Mouse (Mus musculus): Measurements from ENCODE around the gene Mcm10. TPM values are rescaled to one million over a fixed set of nuclear protein-coding genes. Genes with fewer than 3 reads are reported as not detected.

Mcm10 gene
- polyA plus RNA-seq, 1 experiment from 2014 or later: 12.1 TPM

DNA sequence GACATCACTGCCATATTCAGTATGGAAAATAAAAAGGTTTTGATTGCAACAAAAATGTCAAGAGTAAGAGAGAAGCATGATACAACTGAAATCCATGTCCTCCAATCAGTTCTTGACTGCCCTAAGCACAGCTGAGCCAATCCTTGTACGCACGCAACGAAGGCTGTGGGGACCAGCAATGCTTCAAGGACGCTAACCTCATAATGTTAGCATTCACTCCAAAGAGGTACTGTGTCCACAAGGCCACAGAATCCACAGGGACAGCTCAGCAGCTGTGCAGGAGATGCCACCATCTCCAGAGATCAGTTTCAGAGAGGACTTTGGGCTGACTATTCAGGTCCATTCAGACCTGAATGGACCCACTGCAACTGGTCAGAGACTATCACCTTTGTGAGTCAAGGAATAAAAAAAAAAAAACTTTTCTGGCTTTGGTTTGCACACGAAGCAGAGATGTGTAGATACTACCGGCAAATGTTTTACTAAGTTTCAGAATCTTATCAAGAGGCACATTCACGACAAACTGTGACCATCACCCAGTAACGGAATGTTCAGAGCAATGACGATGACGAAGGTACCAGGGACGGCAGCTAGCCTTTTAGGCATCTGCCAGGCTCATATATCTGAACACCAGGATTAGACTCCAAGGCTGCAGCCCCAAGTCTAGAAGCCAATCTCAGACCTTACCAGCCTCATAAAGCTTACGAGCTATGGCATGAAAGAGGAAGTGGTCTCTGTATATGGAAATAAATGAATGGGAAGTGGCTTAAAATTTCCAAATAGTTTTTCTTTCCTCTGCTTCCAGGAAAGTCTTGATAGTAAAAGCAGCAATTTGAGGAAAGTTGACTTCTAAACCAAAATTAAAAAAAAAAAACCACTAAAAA, 27.9 kb upstream of the Mcm10 start:
- no peak for ATAC-seq (replicated peaks; ENCODE audit: insufficient number of reproducible peaks, insufficient read depth, low FRiP score, low read depth)
- H3K4me3 ChIP-seq: no peak overlapping the region
- H3K4me2 ChIP-seq: no peak overlapping the region
- H3K4me1 ChIP-seq (replicated peaks): 0 out of 2 replicates have a peak, but pooled peaks cover 8% of the 10 kb centered on the region
- no peaks in the 10 kb centered on the region for H3K9me3 ChIP-seq (replicated peaks)
- H3K27me3 ChIP-seq: no peaks in the 10 kb centered on the region
- no peak overlapping the region for H3K9ac ChIP-seq
- no peaks in the 10 kb centered on the region for H3K36me3 ChIP-seq
- H3K27ac ChIP-seq: no peak overlapping the region
- WGBS: 83% methylated on average over 12 of the region's 12 CpGs

DNA sequence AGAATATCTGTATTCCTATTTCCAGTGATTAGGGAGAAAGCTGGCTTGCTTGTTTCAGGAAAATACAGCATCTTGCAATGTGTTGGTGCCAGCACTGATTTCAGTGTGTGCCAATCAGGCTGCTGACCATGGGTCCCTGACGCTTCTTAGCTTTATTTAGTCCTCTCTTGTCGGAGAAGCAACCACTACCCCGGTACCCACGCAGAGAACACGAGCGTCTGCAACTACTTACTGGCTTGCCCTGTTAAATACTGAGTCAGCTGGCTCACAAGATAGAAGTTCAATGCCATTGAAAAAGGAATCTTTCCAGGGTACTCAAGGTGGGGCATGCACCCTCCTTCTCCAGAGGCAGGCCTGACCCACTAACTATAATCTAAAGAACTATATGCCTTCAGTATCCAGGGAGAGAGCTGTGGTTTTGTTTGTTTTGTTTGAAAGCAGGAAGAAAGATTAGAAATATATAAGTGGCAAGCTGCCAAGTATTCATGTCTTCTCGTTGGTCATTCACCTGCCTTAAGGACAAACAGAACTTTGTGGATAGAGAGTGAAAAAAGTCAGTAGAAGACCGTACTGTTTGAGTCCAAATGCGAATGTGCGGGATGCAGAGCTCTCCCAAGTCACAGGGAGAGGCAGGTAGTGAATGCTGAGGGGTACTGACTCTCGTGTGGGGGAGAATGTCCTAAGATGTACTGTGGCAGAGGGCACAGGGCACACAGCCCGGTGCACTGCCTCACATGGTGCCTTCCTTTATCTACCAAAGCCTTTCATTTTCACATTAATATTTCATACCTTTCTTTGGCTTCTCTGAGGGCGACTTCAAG, 27.0 kb upstream of the Mcm10 start:
- WGBS: 78% methylated on average over 13 of the region's 13 CpGs
- H3K27ac ChIP-seq: no peak overlapping the region
- ATAC-seq (replicated peaks; ENCODE audit: insufficient number of reproducible peaks, insufficient read depth, low FRiP score, low read depth): no peak

DNA sequence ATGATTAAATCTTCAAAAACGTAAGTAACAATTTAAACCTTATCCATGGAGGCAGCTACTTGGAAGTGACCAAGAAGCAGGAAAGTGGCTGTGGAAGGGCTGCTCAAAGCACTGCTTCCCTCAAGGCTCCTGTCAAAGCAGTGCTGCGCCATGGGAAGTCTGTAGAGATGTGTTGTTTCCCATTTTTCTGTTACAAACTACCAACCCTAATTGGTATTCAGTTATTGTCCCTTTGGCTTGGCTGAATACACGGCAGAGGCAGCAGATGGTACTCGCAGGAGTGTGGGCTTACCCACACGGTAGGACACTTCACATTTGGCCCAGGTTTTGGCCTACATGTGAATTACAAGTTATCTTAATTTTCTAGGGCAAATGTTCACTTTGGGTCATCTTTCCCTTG, 25.7 kb upstream of the Mcm10 start:
- Histone ChIP-seq H3K4me3 (no peak overlapping the region), H3K4me2 (no peak overlapping the region), H3K27ac (no peak overlapping the region), H3K36me3 (no peaks in the 10 kb centered on the region), H3K27me3 (no peaks in the 10 kb centered on the region), H3K9ac (no peak overlapping the region), H3K4me1 (replicated peaks) (peaks cover 8% of the 10 kb centered on the region; the same call in 1 of the 2 replicates), H3K9me3 (replicated peaks) (no peaks in the 10 kb centered on the region)
- ATAC-seq (replicated peaks; ENCODE audit: insufficient number of reproducible peaks, insufficient read depth, low FRiP score, low read depth): no peak
- WGBS: 87% methylated on average over 5 of the region's 5 CpGs

More for the DNA sequence above, 27.0 kb upstream of the Mcm10 start:
- H3K9ac ChIP-seq: no peak overlapping the region
- no peak overlapping the region for H3K4me3 ChIP-seq
- H3K4me1 ChIP-seq (replicated peaks): 0 out of 2 replicates have a peak, but pooled peaks cover 5% of the 10 kb centered on the region
- H3K27me3 ChIP-seq: no peaks in the 10 kb centered on the region
- no peak overlapping the region for H3K4me2 ChIP-seq
- no peaks in the 10 kb centered on the region for H3K36me3 ChIP-seq
- no peaks in the 10 kb centered on the region for H3K9me3 ChIP-seq (replicated peaks)

DNA sequence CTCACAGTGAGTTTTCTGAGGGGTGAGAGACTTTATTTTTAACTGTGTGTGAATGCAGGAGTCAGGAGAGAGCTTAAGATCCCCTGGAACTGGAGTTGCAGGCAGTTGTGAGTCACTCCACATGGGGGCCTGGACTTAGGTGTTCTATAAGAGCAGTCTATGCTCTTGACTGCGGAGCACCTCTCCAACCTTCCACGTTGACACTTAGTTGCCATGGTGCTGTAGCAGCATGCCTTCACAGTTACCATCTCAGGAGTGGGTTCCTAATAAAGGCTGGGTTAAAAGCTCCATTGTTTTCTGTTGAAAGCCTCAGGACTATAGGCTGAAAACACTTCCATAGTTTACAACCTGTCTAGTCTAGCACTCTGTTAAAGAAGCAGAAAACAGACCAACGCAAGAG, 24.8 kb upstream of the Mcm10 start:
- no peaks in the 10 kb centered on the region for H3K36me3 ChIP-seq
- ATAC-seq (replicated peaks; ENCODE audit: insufficient number of reproducible peaks, insufficient read depth, low FRiP score, low read depth): no peak
- no peaks in the 10 kb centered on the region for H3K27me3 ChIP-seq
- H3K9me3 ChIP-seq (replicated peaks): no peaks in the 10 kb centered on the region
- H3K9ac ChIP-seq: no peak overlapping the region
- no peak overlapping the region for H3K4me3 ChIP-seq
- no peak overlapping the region for H3K4me2 ChIP-seq
- H3K4me1 ChIP-seq (replicated peaks): peaks cover 5% of the 10 kb centered on the region; the same call in 1 of the 2 replicates
- WGBS: 63% methylated on average over 3 of the region's 3 CpGs
- no peak overlapping the region for H3K27ac ChIP-seq

DNA sequence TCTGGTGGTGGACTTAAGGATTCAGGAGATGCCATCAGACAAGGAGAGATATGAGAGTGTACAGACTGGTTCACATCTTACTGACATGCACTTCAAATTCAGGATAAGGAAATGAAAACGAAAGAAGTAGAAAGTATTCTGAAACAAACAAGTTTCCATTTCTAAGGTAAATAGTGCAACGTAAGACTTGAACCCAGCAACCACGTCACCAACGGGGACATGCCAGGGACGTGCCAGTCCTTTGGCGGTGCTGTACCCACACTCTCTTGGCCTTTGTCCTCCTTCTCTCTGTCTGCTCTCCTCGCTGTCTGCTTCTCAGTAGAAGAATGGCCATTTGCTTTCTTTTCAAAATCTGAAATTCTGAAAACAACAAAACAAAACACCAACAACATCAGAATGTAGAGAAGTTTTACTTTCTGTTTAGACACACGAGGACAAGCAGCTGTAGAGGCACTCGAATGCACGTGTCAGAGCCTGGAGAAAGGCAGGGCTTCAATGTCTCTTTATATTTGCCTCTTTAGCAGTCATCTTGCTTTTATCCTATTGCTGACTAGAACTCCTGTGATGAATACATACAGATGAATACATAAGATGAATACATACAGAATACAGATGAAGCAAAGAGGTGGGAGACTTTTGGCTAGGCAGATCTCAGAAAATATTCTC, 24.0 kb upstream of the Mcm10 start:
- Histone ChIP-seq H3K9me3 (replicated peaks) (no peaks in the 10 kb centered on the region), H3K4me1 (replicated peaks) (peaks cover 5% of the 10 kb centered on the region; the same call in 1 of the 2 replicates), H3K27me3 (no peaks in the 10 kb centered on the region), H3K9ac (no peak overlapping the region), H3K36me3 (no peaks in the 10 kb centered on the region), H3K4me2 (no peak overlapping the region), H3K27ac (no peak overlapping the region), H3K4me3 (no peak overlapping the region)
- ATAC-seq (replicated peaks; ENCODE audit: insufficient number of reproducible peaks, insufficient read depth, low FRiP score, low read depth): no peak
- 83% methylated on average over 10 of the region's 10 CpGs for whole genome bisulfite sequencing

DNA sequence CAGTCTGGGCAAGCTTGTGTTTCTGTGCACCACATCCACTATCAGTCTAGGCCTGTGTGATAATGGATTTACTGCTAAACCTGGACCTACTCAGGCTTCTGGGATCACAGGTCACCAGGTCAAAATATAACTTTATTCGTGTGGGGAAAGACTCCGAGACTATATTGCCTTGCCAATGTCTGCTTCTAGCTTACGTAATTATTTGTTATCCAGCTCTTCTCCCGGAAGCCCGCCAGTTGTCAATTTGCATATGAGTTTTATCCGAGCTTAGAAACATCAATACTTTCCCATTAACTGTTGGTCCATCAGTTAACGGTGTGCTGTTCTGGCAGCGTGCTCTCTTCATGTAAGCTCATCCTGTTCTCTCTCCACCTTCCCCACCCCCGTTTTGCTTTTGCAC, 22.6 kb upstream of the Mcm10 start:
- H3K36me3 ChIP-seq: no peaks in the 10 kb centered on the region
- H3K27ac ChIP-seq: no peak overlapping the region
- 86% methylated on average over 9 of the region's 9 CpGs for WGBS
- no peaks in the 10 kb centered on the region for H3K9me3 ChIP-seq (replicated peaks)
- H3K9ac ChIP-seq: no peak overlapping the region
- H3K4me3 ChIP-seq: no peak overlapping the region
- no peak for ATAC-seq (replicated peaks; ENCODE audit: insufficient number of reproducible peaks, insufficient read depth, low FRiP score, low read depth)
- H3K4me1 ChIP-seq (replicated peaks): peaks cover 5% of the 10 kb centered on the region; the same call in 1 of the 2 replicates
- no peaks in the 10 kb centered on the region for H3K27me3 ChIP-seq
- H3K4me2 ChIP-seq: no peak overlapping the region

DNA sequence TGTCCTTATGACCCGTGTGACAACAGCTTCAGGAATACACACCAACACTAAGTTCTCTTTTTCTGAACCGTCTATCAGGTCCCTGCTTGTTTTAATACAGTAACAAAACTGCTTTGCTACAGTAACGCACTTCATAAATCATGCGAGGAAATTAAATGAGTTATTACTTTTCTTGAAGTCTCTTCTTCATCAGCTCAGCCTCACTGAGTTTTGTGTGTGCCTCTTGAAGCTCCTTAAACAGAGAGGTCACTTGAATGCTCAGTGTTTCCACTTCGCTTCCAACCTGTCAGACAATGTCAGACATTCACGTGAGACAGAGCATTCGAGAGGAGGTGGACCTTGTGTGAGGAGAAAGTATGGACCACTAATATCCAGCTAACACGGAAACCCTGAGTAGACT, 22.2 kb upstream of the Mcm10 start:
- H3K9ac ChIP-seq: no peak overlapping the region
- H3K4me1 ChIP-seq (replicated peaks): peaks cover 5% of the 10 kb centered on the region; the same call in 1 of the 2 replicates
- H3K4me3 ChIP-seq: no peak overlapping the region
- no peak for ATAC-seq (replicated peaks; ENCODE audit: insufficient number of reproducible peaks, insufficient read depth, low FRiP score, low read depth)
- no peaks in the 10 kb centered on the region for H3K9me3 ChIP-seq (replicated peaks)
- H3K4me2 ChIP-seq: no peak overlapping the region
- H3K27ac ChIP-seq: no peak overlapping the region
- 72% methylated on average over 8 of the region's 8 CpGs for WGBS
- H3K27me3 ChIP-seq: no peaks in the 10 kb centered on the region
- H3K36me3 ChIP-seq: no peaks in the 10 kb centered on the region

DNA sequence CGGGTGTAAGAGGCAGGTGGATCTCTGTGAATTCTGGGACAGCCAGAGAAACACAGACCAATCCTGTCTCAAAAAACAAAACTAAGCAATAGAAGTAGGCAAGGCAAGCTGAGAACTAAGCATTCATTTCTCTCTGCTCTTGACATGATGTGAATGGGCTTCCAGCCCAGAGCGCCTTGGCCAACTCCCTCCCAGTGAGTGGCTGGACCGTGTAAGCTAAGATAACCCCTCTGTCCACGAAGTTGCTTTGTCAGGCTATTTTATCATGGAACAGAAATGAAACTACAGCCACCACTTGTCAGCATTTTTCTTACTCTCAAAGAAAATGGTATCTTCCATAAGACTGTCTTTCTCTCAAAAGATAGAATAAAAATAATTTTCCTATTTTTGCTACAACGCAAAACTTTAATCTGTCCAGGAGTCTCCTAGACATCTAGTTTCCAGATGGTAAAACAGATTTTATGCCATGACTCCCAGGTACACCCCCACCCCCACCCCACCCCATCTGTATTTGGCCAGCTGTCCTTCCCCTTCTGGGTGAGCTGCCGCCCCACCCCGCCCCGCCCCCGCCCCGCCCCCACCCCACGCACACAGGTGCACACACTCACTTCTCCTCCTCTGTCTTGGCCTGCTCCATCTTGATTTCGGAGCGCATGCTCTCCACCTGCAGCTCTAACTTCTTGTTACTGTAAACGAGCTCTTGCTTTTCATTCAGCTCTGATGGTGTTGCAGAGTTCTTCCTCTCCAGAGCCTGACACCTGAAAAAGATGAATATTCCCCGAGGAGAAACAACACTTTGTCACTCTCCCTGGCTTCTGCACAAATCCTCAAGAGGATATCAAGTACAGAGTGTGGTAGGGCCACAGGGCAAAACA, 21.2 kb upstream of the Mcm10 start:
- Histone ChIP-seq H3K27ac (no peak overlapping the region), H3K4me1 (replicated peaks) (peaks cover 5% of the 10 kb centered on the region; the same call in 1 of the 2 replicates), H3K27me3 (no peaks in the 10 kb centered on the region), H3K36me3 (no peaks in the 10 kb centered on the region), H3K9me3 (replicated peaks) (no peaks in the 10 kb centered on the region), H3K4me3 (no peak overlapping the region), H3K4me2 (no peak overlapping the region), H3K9ac (no peak overlapping the region)
- ATAC-seq (replicated peaks; ENCODE audit: insufficient number of reproducible peaks, insufficient read depth, low FRiP score, low read depth): no peak
- 60% methylated on average over 15 of the region's 15 CpGs for WGBS

DNA sequence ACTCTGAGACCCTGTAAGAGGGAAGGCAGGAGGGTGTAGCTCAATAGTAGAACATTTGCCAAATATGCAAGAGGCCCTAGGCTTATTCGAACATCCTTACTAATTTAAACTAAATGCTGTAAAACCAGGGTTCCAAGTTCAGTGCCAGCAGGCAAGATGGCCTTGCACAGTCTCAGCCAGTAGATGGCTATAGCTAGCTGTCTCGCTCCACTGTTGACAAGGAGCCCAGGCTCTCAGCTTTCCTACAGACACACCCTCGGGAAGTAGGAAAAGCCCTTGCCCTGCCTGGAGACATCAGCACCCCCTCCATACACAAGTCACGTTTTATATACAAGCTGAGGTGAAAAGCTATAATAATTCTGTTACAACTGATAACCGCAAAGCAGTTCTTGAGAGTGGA, 20.1 kb upstream of the Mcm10 start:
- no peak overlapping the region for H3K27ac ChIP-seq
- WGBS: 63% methylated on average over 5 of the region's 5 CpGs
- H3K27me3 ChIP-seq: no peaks in the 10 kb centered on the region
- no peak overlapping the region for H3K4me3 ChIP-seq
- no peak for ATAC-seq (replicated peaks; ENCODE audit: insufficient number of reproducible peaks, insufficient read depth, low FRiP score, low read depth)
- H3K36me3 ChIP-seq: peaks cover 4% of the 10 kb centered on the region; the same call in 1 of the 2 replicates
- H3K4me1 ChIP-seq (replicated peaks): peaks cover 5% of the 10 kb centered on the region; the same call in 1 of the 2 replicates
- no peaks in the 10 kb centered on the region for H3K9me3 ChIP-seq (replicated peaks)
- H3K9ac ChIP-seq: no peak overlapping the region
- no peak overlapping the region for H3K4me2 ChIP-seq

DNA sequence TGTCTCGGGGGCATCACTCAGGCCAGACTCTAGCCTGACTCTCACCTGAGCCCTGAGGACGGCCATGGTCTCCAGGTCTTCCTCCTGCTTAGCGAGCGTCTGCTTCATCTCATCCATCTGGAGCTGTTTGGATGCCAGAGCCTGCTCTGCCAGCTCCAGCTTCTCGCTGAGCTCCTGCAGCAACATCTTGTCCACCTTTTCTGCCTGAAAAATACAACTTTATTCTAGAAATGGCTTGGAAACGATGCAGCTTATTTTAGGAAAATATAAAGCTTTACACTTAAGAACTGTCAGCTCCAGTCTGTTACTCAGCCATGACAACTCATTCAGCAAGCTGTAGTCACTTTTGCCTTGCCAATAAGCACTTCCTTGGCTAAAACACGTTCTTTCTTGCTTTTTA, 18.6 kb upstream of the Mcm10 start:
- H3K4me1 ChIP-seq (replicated peaks): peaks cover 5% of the 10 kb centered on the region; the same call in 1 of the 2 replicates
- H3K9ac ChIP-seq: no peak overlapping the region
- peaks cover 4% of the 10 kb centered on the region; the same call in 1 of the 2 replicates for H3K36me3 ChIP-seq
- no peak for ATAC-seq (replicated peaks; ENCODE audit: insufficient number of reproducible peaks, insufficient read depth, low FRiP score, low read depth)
- no peaks in the 10 kb centered on the region for H3K27me3 ChIP-seq
- no peak overlapping the region for H3K4me3 ChIP-seq
- no peak overlapping the region for H3K27ac ChIP-seq
- H3K4me2 ChIP-seq: no peak overlapping the region
- 79% methylated on average over 7 of the region's 7 CpGs for WGBS
- H3K9me3 ChIP-seq (replicated peaks): no peaks in the 10 kb centered on the region
